Mouse (Mus musculus) small intestine, adult 2 months (tissue): ENCODE measurements at regions not wholly inside any gene's neighbourhood (a gene's known extent, or its start where the extent isn't known, plus 50 kb on each side); places are given as distances from the start of the nearest gene placed in this dataset.

Experiments
- CTCF ChIP-seq: fragments of 200-500 bp; IDR thresholded peaks from 2 replicates; pipeline ENCODE4 v1.5.1; 2012; ENCODE audit warnings: low read depth, mild to moderate bottlenecking, control low read depth, inconsistent platforms, low read length, moderate library complexity, mixed read lengths; ENCODE audit not compliant: insufficient replicate concordance, insufficient read length; ENCODE audit errors: extremely low read depth
- POLR2A ChIP-seq: fragments of 200-500 bp; IDR thresholded peaks from 2 replicates; pipeline ENCODE4 v1.6.1; 2012; ENCODE audit warnings: low read depth, mild to moderate bottlenecking, control low read depth, inconsistent platforms, low read length, moderate library complexity

DNA sequence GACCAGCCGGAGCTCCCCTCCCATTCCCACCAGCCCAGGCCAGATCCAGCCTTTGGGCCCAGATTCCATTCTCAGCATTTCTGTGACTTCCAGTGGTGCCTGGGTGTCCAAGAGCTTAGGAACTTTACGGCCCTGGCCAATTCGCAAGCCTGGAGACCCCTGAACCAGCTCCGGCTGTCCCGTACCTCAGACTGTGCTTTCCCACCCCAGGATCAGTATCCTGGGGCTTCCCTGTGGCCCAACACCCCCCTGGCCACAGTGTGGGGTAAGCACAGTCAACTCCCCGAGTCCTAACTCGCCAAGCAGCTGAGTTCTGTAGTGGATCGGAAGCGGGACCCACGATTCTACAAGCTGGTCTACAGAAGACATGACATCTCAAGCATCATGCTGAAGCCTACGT, 128.5 kb downstream of the Opa1 start:
- TF ChIP-seq CTCF (no peak), POLR2A (no peak)
